Mouse (Mus musculus) forebrain, embryonic 11.5 days (tissue): ENCODE measurements around the gene Calhm6. TPM values are rescaled to one million over a fixed set of nuclear protein-coding genes. Genes with fewer than 3 reads are reported as not detected.

Source experiments
- ATAC-seq: fragments of 200-750 bp; cut with Nextera tagmentation; replicated peaks from 2 replicates; pipeline ENCODE4 v1.8.0; 2017; ENCODE audit warnings: moderate TSS enrichment; ENCODE audit not compliant: low FRiP score
- DNase-seq: peaks from one replicate; pipeline ENCODE4 v3.0.0-alpha.2; 2017; ENCODE audit warnings: low spot score
- H3K27ac ChIP-seq: fragments of 300-500 bp; sonication (generic); 2 replicates; pipeline ENCODE4 v1.5.1; 2014; ENCODE audit warnings: low read depth, low read length
- H3K27me3 ChIP-seq: fragments of 300-500 bp; sonication (generic); 2 replicates; pipeline ENCODE4 v1.6.1; 2014; ENCODE audit warnings: mild to moderate bottlenecking, low read length, mixed read lengths; ENCODE audit not compliant: control insufficient read depth, insufficient read depth
- H3K36me3 ChIP-seq: fragments of 300-500 bp; sonication (generic); 2 replicates; pipeline ENCODE4 v1.6.1; 2014; ENCODE audit warnings: mild to moderate bottlenecking, low read length, moderate library complexity, mixed read lengths; ENCODE audit not compliant: control insufficient read depth, insufficient read depth
- H3K4me1 ChIP-seq: fragments of 300-500 bp; sonication (generic); replicated peaks from 2 replicates; pipeline ENCODE4 v1.6.1; 2014; ENCODE audit warnings: low read length, mixed read lengths; ENCODE audit not compliant: control insufficient read depth, insufficient read depth
- H3K4me2 ChIP-seq: fragments of 300-500 bp; sonication (generic); 2 replicates; pipeline ENCODE4 v1.6.1; 2014; ENCODE audit warnings: low read depth, mild to moderate bottlenecking, low read length, moderate library complexity, mixed read lengths; ENCODE audit not compliant: severe bottlenecking
- H3K4me3 ChIP-seq: fragments of 300-500 bp; sonication (generic); 2 replicates; pipeline ENCODE4 v1.5.1; 2014; ENCODE audit warnings: low read depth, low read length
- H3K9ac ChIP-seq: fragments of 300-500 bp; sonication (generic); 2 replicates; pipeline ENCODE4 v1.6.1; 2014; ENCODE audit warnings: low read length
- H3K9me3 ChIP-seq: fragments of 300-500 bp; sonication (generic); 2 replicates; pipeline ENCODE4 v1.6.1; 2016; ENCODE audit warnings: low read length, mixed read lengths; ENCODE audit not compliant: control insufficient read depth
- WGBS: fragments of 180-500 bp; shearing (Covaris S2); extraction: QIAGEN DNeasy Blood & Tissue Kit; methylation state at CpG from one replicate; pipeline ENCODE4 v1.1.7; 2014; 5-methylcytosine and 5-hydroxymethylcytosine counted together
- polyA plus RNA-seq: library from polyadenylated mRNA; unstranded; fragments of >200 nt; fragmentation: Nextera tagmentation; extraction: Ambion mirVana; gene quantifications from 2 replicates; pipeline ENCODE4 v1.2.1, GENCODE M21; 2014

Calhm6 gene
- polyA plus RNA-seq, 1 experiment from 2014 or later: 0.69 TPM

- ATAC-seq (no peak), DNase-seq (no peak)
- H3K27me3 ChIP-seq: no peaks in the 10 kb centered on the region
- no peak overlapping the region for H3K4me2 ChIP-seq
- no peaks in the 10 kb centered on the region for H3K9me3 ChIP-seq
- no peak overlapping the region for H3K27ac ChIP-seq
- no peak overlapping the region for H3K4me3 ChIP-seq
- 51% methylated on average over 6 of the region's 6 CpGs for WGBS
- no peaks in the 10 kb centered on the region for H3K4me1 ChIP-seq
- H3K9ac ChIP-seq: no peak overlapping the region
- no peaks in the 10 kb centered on the region for H3K36me3 ChIP-seq
Measured at GRCm38 (mm10) chr10:34150454-34150853, 22.7 kb upstream of the Calhm6 start.

DNA sequence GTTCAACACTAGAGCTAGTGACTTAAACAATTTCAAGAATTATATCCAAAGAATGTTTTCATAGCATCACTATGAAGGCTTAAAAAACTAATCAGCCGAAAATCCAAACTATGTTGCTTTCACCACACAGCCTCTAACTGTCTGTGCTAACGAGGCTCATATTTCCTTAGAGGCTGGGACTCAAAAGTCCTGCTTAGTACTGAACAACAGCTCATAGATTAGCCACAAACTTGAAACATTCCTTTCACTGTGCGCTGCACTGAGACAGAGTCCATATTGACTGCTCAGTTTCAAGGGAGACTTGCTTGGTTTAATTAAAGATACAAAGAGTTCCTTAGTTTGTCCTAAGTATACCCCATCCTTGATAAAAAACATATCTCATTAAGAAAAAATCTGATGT is 22.0 kb upstream of the Calhm6 start:
- Histone ChIP-seq H3K27ac (no peak overlapping the region), H3K4me3 (no peak overlapping the region), H3K4me1 (no peaks in the 10 kb centered on the region), H3K27me3 (no peaks in the 10 kb centered on the region), H3K9ac (no peak overlapping the region), H3K36me3 (no peaks in the 10 kb centered on the region), H3K4me2 (no peak overlapping the region), H3K9me3 (no peaks in the 10 kb centered on the region)
- ATAC-seq: no peak; the same call in 1 of the 2 replicates
- WGBS: 39% methylated on average over 3 of the region's 3 CpGs
- DNase-seq: no peak

GRCm38 (mm10) chr10:34141693-34142092 is 13.9 kb upstream of the Calhm6 start:
- DNase-seq (no peak), ATAC-seq (no peak)
- Histone ChIP-seq H3K9me3 (no peaks in the 10 kb centered on the region), H3K4me2 (no peak overlapping the region), H3K4me3 (no peak overlapping the region), H3K9ac (no peak overlapping the region), H3K4me1 (no peaks in the 10 kb centered on the region), H3K27me3 (no peaks in the 10 kb centered on the region), H3K36me3 (no peaks in the 10 kb centered on the region), H3K27ac (no peak overlapping the region)
- 92% methylated on average over 2 of the region's 2 CpGs for WGBS

DNA sequence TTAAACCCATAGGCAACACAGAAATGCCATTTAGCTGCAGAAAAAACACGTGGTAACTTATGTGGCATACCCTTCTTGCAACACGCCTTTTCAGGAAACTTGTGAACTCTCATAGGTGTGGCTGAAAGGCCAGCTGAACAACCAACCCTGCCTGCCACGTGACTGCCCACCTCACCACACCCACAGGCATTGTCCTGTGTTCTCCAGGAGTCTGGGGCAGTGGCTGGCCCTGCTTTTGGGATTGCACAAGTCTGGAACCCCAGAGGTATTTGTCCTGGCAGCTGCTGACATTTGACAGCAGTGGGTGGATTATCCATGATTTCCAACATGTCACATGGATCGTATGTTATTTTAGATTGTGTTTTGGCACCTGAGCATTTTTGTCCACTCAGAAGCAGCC is 12.0 kb upstream of the Calhm6 start:
- H3K4me1 ChIP-seq: no peaks in the 10 kb centered on the region
- DNase-seq: no peak
- 69% methylated on average over 4 of the region's 4 CpGs for WGBS
- H3K9ac ChIP-seq: no peak overlapping the region
- no peaks in the 10 kb centered on the region for H3K36me3 ChIP-seq
- ATAC-seq: no peak
- H3K4me2 ChIP-seq: no peak overlapping the region
- no peaks in the 10 kb centered on the region for H3K9me3 ChIP-seq
- H3K27me3 ChIP-seq: no peaks in the 10 kb centered on the region
- no peak overlapping the region for H3K27ac ChIP-seq
- H3K4me3 ChIP-seq: no peak overlapping the region

- Histone ChIP-seq H3K4me2 (no peak overlapping the region), H3K4me3 (no peak overlapping the region), H3K9me3 (no peaks in the 10 kb centered on the region), H3K4me1 (no peaks in the 10 kb centered on the region), H3K27me3 (no peaks in the 10 kb centered on the region), H3K9ac (no peak overlapping the region), H3K36me3 (no peaks in the 10 kb centered on the region), H3K27ac (no peak overlapping the region)
- 77% methylated on average over 6 of the region's 6 CpGs for WGBS
- DNase-seq: no peak
- ATAC-seq: no peak
Measured at GRCm38 (mm10) chr10:34138027-34138426, 10.2 kb upstream of the Calhm6 start.

GRCm38 (mm10) chr10:34136432-34136831 is 8.6 kb upstream of the Calhm6 start:
- H3K4me3 ChIP-seq: no peak overlapping the region
- no peak for DNase-seq
- WGBS: 33% methylated on average over 6 of the region's 6 CpGs
- no peaks in the 10 kb centered on the region for H3K27me3 ChIP-seq
- H3K27ac ChIP-seq: no peak overlapping the region
- H3K4me1 ChIP-seq: no peaks in the 10 kb centered on the region
- no peak for ATAC-seq
- no peaks in the 10 kb centered on the region for H3K36me3 ChIP-seq
- no peak overlapping the region for H3K4me2 ChIP-seq
- H3K9ac ChIP-seq: no peak overlapping the region
- H3K9me3 ChIP-seq: no peaks in the 10 kb centered on the region

- Histone ChIP-seq H3K4me2 (no peak overlapping the region), H3K9ac (no peak overlapping the region), H3K27me3 (no peaks in the 10 kb centered on the region), H3K36me3 (no peaks in the 10 kb centered on the region), H3K4me3 (no peak overlapping the region), H3K4me1 (no peaks in the 10 kb centered on the region), H3K9me3 (no peaks in the 10 kb centered on the region), H3K27ac (no peak overlapping the region)
- no peak for DNase-seq
- WGBS: 85% methylated on average over 2 of the region's 2 CpGs
- ATAC-seq: no peak
Measured at GRCm38 (mm10) chr10:34131356-34131755, 3.6 kb upstream of the Calhm6 start.

DNA sequence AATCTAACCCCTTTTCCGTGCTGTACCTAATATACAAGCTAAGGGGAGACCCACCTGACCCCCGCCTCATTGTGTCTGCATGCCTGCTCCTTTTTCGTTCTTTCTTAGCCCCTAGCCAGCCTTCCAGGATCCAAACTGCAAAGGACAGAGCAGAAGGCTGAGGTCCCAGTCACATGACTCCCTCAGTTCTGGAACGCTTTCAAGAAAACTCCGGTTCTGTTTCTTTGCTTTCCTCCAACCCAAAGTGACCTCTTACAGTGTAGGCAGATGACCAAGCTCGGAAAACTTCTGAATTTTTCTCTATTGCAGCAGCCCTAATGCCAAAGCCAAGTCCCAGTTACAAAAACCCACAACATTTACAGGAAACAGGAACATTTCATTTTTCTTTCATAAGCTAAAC is 607 bp upstream of the Calhm6 start:
- no peaks in the 10 kb centered on the region for H3K4me1 ChIP-seq
- H3K36me3 ChIP-seq: no peaks in the 10 kb centered on the region
- H3K9me3 ChIP-seq: no peaks in the 10 kb centered on the region
- H3K27ac ChIP-seq: no peak overlapping the region
- ATAC-seq (no peak), DNase-seq (no peak)
- no peak overlapping the region for H3K9ac ChIP-seq
- no peak overlapping the region for H3K4me2 ChIP-seq
- 88% methylated on average over 6 of the region's 6 CpGs for WGBS
- H3K4me3 ChIP-seq: no peak overlapping the region
- no peaks in the 10 kb centered on the region for H3K27me3 ChIP-seq

GRCm38 (mm10) chr10:34118421-34118820 is 9.4 kb downstream of the Calhm6 start:
- H3K27me3 ChIP-seq: no peaks in the 10 kb centered on the region
- no peak for ATAC-seq
- DNase-seq: no peak
- H3K36me3 ChIP-seq: no peaks in the 10 kb centered on the region
- H3K9me3 ChIP-seq: no peaks in the 10 kb centered on the region
- no peak overlapping the region for H3K9ac ChIP-seq
- H3K27ac ChIP-seq: no peak overlapping the region
- no peak overlapping the region for H3K4me3 ChIP-seq
- no peaks in the 10 kb centered on the region for H3K4me1 ChIP-seq
- H3K4me2 ChIP-seq: no peak overlapping the region
- 90% methylated on average over 2 of the region's 2 CpGs for WGBS
